Mouse (Mus musculus): ENCODE results near the gene Nos3.

DNA sequence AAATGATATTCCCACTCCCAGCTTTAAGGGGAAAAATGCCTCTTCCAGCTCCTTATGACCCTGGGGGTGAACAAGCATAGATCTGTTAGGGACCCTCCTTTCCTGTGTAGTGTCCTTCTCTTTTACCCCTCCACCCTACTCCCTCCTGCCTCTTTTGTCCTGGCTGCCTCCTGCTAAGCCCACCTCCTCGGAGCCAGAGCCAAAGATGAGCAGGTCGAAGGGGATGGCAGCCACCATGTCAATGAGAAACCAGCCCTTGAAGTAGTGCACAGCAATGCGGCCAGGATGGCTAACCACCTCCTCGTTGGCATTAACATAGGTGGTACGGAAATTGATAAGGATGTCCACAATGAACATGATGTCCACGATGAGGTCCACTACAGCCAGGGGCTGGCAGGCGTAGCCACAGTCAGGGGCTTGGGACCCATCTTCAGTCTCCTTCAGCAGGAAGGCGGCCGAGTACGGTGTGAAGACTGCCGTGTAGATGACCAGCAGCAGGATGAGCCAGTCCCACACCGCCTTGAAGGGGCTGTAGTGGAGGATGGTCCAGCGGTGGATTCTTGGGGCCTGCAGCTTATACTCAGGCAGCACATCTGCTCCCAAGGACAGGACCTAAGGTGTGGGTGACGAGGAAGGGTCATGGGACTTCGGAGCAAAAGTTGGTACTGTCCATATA, 38.3 kb upstream of the Nos3 start:
- TF ChIP-seq POLR2A (IDR thresholded peaks at IDR 0.05; ENCODE audit: low read depth, low read length) (no peak), CTCF (conservative IDR thresholded peaks at IDR 0.05 in 1 of 2, IDR thresholded peaks at IDR 0.05 in 1 of 2; ENCODE audit: low read depth in 2 of 2, low read length in 2 of 2) (no peak), MAZ (IDR thresholded peaks at IDR 0.05; ENCODE audit: low read depth, low read length) (no peak), MYC (IDR thresholded peaks at IDR 0.05; ENCODE audit: low read depth, low read length) (no peak), JUN (IDR thresholded peaks at IDR 0.05; ENCODE audit: insufficient read depth, low read depth, low read length) (no peak)

Data from CH12.LX (cell line).